Mouse (Mus musculus) T-helper 2 cell (primary cell): ENCODE measurements around the gene Emg1.

Experiments
- in situ Hi-C: fragments of 300-600 bp; cut with MboI, MseI; formaldehyde crosslinking; loops from one replicate; pipeline ENCODE4 v1.15.1; 2025; ENCODE audit warnings: high pct_unique_total_duplicates

Gene Emg1

GRCm38 (mm10) chr6:124711824-124712782 is at the start of gene Emg1, which contains the start of gene Phb2:
TSS of gene Emg1 (minus strand) at chr6:124712178.
TSS of gene Phb2 (plus strand) at chr6:124712336.
- in situ Hi-C loops, result loop anchor here (5.0 kb wide), 1 partner anchor 50 kb away; no protein-coding TSS in a partner anchor

- in situ Hi-C loops, result no loop called here
These were observed 47.3 kb upstream of the Emg1 start for GRCm38 (mm10) chr6:124759259-124759658.

- in situ Hi-C loops, result no loop called here
These were observed 46.9 kb upstream of the Emg1 start for GRCm38 (mm10) chr6:124758849-124759232.

- in situ Hi-C loops, result no loop called here
These were observed 46.2 kb upstream of the Emg1 start for GRCm38 (mm10) chr6:124757909-124758848.

- in situ Hi-C loops, result no loop called here
These were observed 45.4 kb upstream of the Emg1 start for GRCm38 (mm10) chr6:124757351-124757880.

- in situ Hi-C loops, result no loop called here
These were observed 44.8 kb upstream of the Emg1 start for GRCm38 (mm10) chr6:124756652-124757350.

- in situ Hi-C loops, result no loop called here
These were observed 44.0 kb upstream of the Emg1 start, which contains the start of the genes Gm45234 and Atn1 for GRCm38 (mm10) chr6:124755831-124756595. TSS of gene Gm45234 (minus strand) at chr6:124756021. TSS of gene Atn1 (minus strand) at chr6:124756524.

GRCm38 (mm10) chr6:124755306-124755705 is 43.3 kb upstream of the Emg1 start:
- in situ Hi-C loops, result no loop called here

GRCm38 (mm10) chr6:124753861-124754260 is 41.9 kb upstream of the Emg1 start:
- in situ Hi-C loops, result no loop called here

- in situ Hi-C loops, result no loop called here
These were observed 38.4 kb upstream of the Emg1 start for GRCm38 (mm10) chr6:124750405-124750804.

GRCm38 (mm10) chr6:124746654-124747632 is 35.0 kb upstream of the Emg1 start:
- in situ Hi-C loops, result no loop called here

- in situ Hi-C loops, result no loop called here
These were observed 34.3 kb upstream of the Emg1 start for GRCm38 (mm10) chr6:124746296-124746605.

GRCm38 (mm10) chr6:124745490-124746295 is 33.7 kb upstream of the Emg1 start:
- in situ Hi-C loops, result no loop called here

GRCm38 (mm10) chr6:124744755-124745321 is 32.9 kb upstream of the Emg1 start:
- in situ Hi-C loops, result no loop called here

- in situ Hi-C loops, result no loop called here
These were observed 31.7 kb upstream of the Emg1 start for GRCm38 (mm10) chr6:124743647-124744046.

- in situ Hi-C loops, result no loop called here
These were observed 31.0 kb upstream of the Emg1 start for GRCm38 (mm10) chr6:124742839-124743514.

GRCm38 (mm10) chr6:124741842-124742241 is 29.9 kb upstream of the Emg1 start:
- in situ Hi-C loops, result no loop called here
